Comparison of ENCODE assay signal across 10 mouse cellular contexts in the genomic region with DNA sequence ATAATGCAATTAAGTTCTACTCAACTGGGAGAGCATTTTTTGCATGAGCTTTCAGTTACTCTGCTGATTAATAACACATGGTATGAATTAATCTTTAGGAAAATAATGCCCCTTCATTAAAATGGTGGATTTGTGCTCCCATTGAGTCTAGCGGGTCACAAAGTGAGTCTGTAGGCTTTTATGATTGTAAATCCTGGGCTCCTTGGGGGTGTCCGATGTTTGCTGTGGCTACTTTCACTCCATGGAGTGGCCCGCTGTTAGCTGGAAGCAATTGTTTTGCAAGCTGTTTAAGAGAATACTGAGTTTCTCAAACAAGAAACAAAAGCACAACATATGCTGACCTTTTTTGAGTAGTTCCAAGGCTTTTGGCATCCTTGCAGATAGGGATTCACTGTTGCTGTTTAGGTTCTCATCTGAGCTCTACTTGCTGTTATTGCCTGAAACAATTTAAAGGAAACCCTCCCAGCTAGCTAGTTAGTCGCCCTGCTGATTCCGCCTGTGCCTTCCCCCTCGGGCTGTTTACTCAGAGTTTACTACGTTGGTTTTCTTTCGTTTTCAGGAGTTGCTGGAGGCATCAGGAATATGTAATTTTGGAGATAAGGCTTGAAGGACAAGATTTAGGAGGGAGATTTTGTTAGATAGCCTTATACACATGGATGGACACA. TPM values are rescaled to one million over a fixed set of nuclear protein-coding genes. Genes with fewer than 3 reads are reported as not detected.
DNase-seq lines count a peak whose midpoint lies in the region; ATAC-seq and TF ChIP-seq lines count a peak whose summit lies in the region.
"Had no signal": no experiment of that assay in that cellular context is flagged by ENCODE, and none has a peak within 500 bp of the region (broad histone marks: within the 10 kb centered on the region; RNA-seq: fewer than 3 reads in every experiment).

No protein-coding gene starts in this region.

- ATAC-seq in kidney, postnatal 0 days (replicated peaks; ENCODE audit: low FRiP score, low read depth) = no peak
- ATAC-seq in embryonic facial prominence, embryonic 11.5 days (replicated peaks; ENCODE audit: insufficient number of reproducible peaks, low FRiP score, low TSS enrichment, low read depth) = no peak
- ATAC-seq in neural tube, embryonic 15.5 days (ENCODE audit: low FRiP score) = no peak
- ATAC-seq in megakaryocyte progenitor cell, adult 5-6 weeks (replicated peaks; ENCODE audit: poor library complexity) = no peak

- H3K27ac ChIP-seq in kidney, postnatal 0 days = peak overlapping the region; percentile 58; the same call in 1 of the 2 replicates
- no peak overlapping the region for H3K27ac ChIP-seq in embryonic facial prominence, embryonic 11.5 days (replicated peaks; ENCODE audit: low read depth, low read length)
- peak overlapping the region; percentile 45 for H3K27ac ChIP-seq in neural tube, embryonic 15.5 days (replicated peaks)
- H3K27ac ChIP-seq: macrophage had no signal

- peak overlapping the region; percentile 95 for H3K4me2 ChIP-seq in kidney, postnatal 0 days (ENCODE audit: low read length)
- peak overlapping the region; percentile 65 for H3K4me2 ChIP-seq in embryonic facial prominence, embryonic 11.5 days (ENCODE audit: low read depth, low read length)
- H3K4me2 ChIP-seq in neural tube, embryonic 15.5 days = peak overlapping the region; percentile 83

- 14% methylated on average over 8 of the region's 8 CpGs for WGBS in kidney, postnatal 0 days
- 22% methylated on average over 8 of the region's 8 CpGs for WGBS in embryonic facial prominence, embryonic 11.5 days
- WGBS in neural tube, embryonic 15.5 days = 4% methylated on average over 8 of the region's 8 CpGs

- H3K9me3 ChIP-seq in kidney, postnatal 0 days (replicated peaks; ENCODE audit: low read length) = no peaks in the 10 kb centered on the region
- H3K9me3 ChIP-seq in embryonic facial prominence, embryonic 11.5 days (replicated peaks; ENCODE audit: control insufficient read depth, low read length) = no peaks in the 10 kb centered on the region
- no peaks in the 10 kb centered on the region for H3K9me3 ChIP-seq in neural tube, embryonic 15.5 days (replicated peaks)

- peaks cover 12% of the 10 kb centered on the region; the same call in 1 of the 2 replicates for H3K4me1 ChIP-seq in kidney, postnatal 0 days (replicated peaks; ENCODE audit: insufficient read depth, low read length)
- no peaks in the 10 kb centered on the region for H3K4me1 ChIP-seq in embryonic facial prominence, embryonic 11.5 days (ENCODE audit: control insufficient read depth, insufficient read depth, low read length)
- peaks cover 38% of the 10 kb centered on the region for H3K4me1 ChIP-seq in neural tube, embryonic 15.5 days

- no peaks in the 10 kb centered on the region for H3K27me3 ChIP-seq in kidney, postnatal 0 days (ENCODE audit: insufficient read depth, low read length)
- H3K27me3 ChIP-seq in embryonic facial prominence, embryonic 11.5 days (ENCODE audit: control insufficient read depth, insufficient read depth, low read length) = no peaks in the 10 kb centered on the region
- no peaks in the 10 kb centered on the region for H3K27me3 ChIP-seq in neural tube, embryonic 15.5 days (replicated peaks)

- no peak for TF ChIP-seq CTCF in kidney, postnatal 0 days (IDR thresholded peaks at IDR 0.05; ENCODE audit: low read depth)

- no peaks in the 10 kb centered on the region for H3K36me3 ChIP-seq in kidney, postnatal 0 days (ENCODE audit: insufficient read depth, low read length)
- no peaks in the 10 kb centered on the region for H3K36me3 ChIP-seq in embryonic facial prominence, embryonic 11.5 days (replicated peaks; ENCODE audit: control insufficient read depth, insufficient read depth, low read depth, low read length)
- H3K36me3 ChIP-seq in neural tube, embryonic 15.5 days = no peaks in the 10 kb centered on the region

- no peak overlapping the region for H3K9ac ChIP-seq in kidney, postnatal 0 days (ENCODE audit: low read depth, low read length)
- 0 out of 2 replicates have a peak overlapping the region, but pooled peaks have one; percentile 1 for H3K9ac ChIP-seq in embryonic facial prominence, embryonic 11.5 days (replicated peaks; ENCODE audit: low read length)
- H3K9ac ChIP-seq in neural tube, embryonic 15.5 days (replicated peaks) = peak overlapping the region; percentile 29; the same call in 1 of the 2 replicates

- H3K4me3 ChIP-seq in kidney, postnatal 0 days (replicated peaks; ENCODE audit: low read depth, low read length) = peak overlapping the region; percentile 91
- H3K4me3 ChIP-seq in embryonic facial prominence, embryonic 11.5 days (ENCODE audit: low read depth, low read length) = peak overlapping the region; percentile 95
- peak overlapping the region; percentile 99 for H3K4me3 ChIP-seq in neural tube, embryonic 15.5 days (replicated peaks)

- peak; percentile 69 for DNase-seq in kidney, postnatal 0 days (ENCODE audit: low spot score)
- DNase-seq in kidney, postnatal 10 days = no peak
- DNase-seq in embryonic facial prominence, embryonic 11.5 days (ENCODE audit: low spot score) = peak; percentile 58
- DNase-seq in hindlimb bud, embryonic 11.5 days (ENCODE audit: extremely low spot score, low read depth, low spot score) = peak; percentile 33
- DNase-seq in thymus, postnatal 4 days = no peak
- no peak for DNase-seq in left cerebral cortex, adult 9 months (ENCODE audit: low spot score in 2 of 2)

RNA-seq across cellular contexts. Expression of gene Fmnl2, which starts 2.6 kb away (rescaled TPM):
- 8.0 and 8.5 TPM in 2 replicates for polyA plus RNA-seq in kidney, postnatal 0 days (2015; fragmentation: Nextera tagmentation; extraction: Ambion mirVana)
- 9.9 and 10.8 TPM in 2 replicates for polyA plus RNA-seq in embryonic facial prominence, embryonic 11.5 days (2014; fragmentation: Nextera tagmentation; extraction: Ambion mirVana)
- 7.7 and 8.8 TPM in 2 replicates for polyA plus RNA-seq in neural tube, embryonic 15.5 days (2015; fragmentation: Nextera tagmentation; extraction: Ambion mirVana)
- 6.9 and 7.5 TPM in 2 replicates for total RNA-seq in megakaryocyte progenitor cell, adult 5-6 weeks (2015)
- 3.1 and 3.3 TPM in 2 replicates for total RNA-seq in megakaryocyte progenitor cell, adult 5-6 weeks (2017)
- total RNA-seq: MEL had no signal

Comparison
In these comparisons a context has a peak if more than half of its experiments do, and no peak if none do; other contexts are left out.
1. DNase-seq: peak in kidney, postnatal 0 days (single experiment), embryonic facial prominence, embryonic 11.5 days (single experiment) and hindlimb bud, embryonic 11.5 days (single experiment); none in kidney, postnatal 10 days (single experiment), thymus, postnatal 4 days (single experiment) and left cerebral cortex, adult 9 months (0 of 2).
2. Peak in every context shown above with its lines, with median percentiles within 50 percentile points of each other: H3K4me2 ChIP-seq and H3K4me3 ChIP-seq.